Mouse (Mus musculus): ENCODE data around the gene Hmgcs1. TPM values are rescaled to one million over a fixed set of nuclear protein-coding genes. Genes with fewer than 3 reads are reported as not detected.

Hmgcs1 gene
- polyA plus RNA-seq, 1 experiment from 2014 or later, result 523 TPM

- Histone ChIP-seq H3K27me3 (replicated peaks) (no peaks in the 10 kb centered on the region), H3K4me3 (no peak overlapping the region), H3K9me3 (no peaks in the 10 kb centered on the region), H3K27ac (no peak overlapping the region), H3K36me3 (replicated peaks) (no peaks in the 10 kb centered on the region), H3K9ac (no peak overlapping the region), H3K4me2 (no peak overlapping the region), H3K4me1 (no peaks in the 10 kb centered on the region; the same call in 1 of the 2 replicates)
- 93% methylated on average over 7 of the region's 7 CpGs for WGBS
- ATAC-seq (replicated peaks), result no peak
Measured at GRCm38 (mm10) chr13:119729406-119729805, 39.2 kb downstream of the Hmgcs1 start.

GRCm38 (mm10) chr13:119731448-119731847 lies 41.3 kb downstream of the Hmgcs1 start:
- no peaks in the 10 kb centered on the region for H3K27me3 ChIP-seq (replicated peaks)
- H3K4me1 ChIP-seq, result no peaks in the 10 kb centered on the region; the same call in 1 of the 2 replicates
- H3K27ac ChIP-seq, result 0 out of 2 replicates have a peak overlapping the region, but pooled peaks have one; percentile 38
- WGBS, result 29% methylated on average over 6 of the region's 6 CpGs
- no peaks in the 10 kb centered on the region for H3K36me3 ChIP-seq (replicated peaks)
- H3K4me3 ChIP-seq, result no peak overlapping the region
- ATAC-seq (replicated peaks), result peak; percentile 54
- no peaks in the 10 kb centered on the region for H3K9me3 ChIP-seq
- H3K4me2 ChIP-seq, result no peak overlapping the region
- H3K9ac ChIP-seq, result no peak overlapping the region

DNA sequence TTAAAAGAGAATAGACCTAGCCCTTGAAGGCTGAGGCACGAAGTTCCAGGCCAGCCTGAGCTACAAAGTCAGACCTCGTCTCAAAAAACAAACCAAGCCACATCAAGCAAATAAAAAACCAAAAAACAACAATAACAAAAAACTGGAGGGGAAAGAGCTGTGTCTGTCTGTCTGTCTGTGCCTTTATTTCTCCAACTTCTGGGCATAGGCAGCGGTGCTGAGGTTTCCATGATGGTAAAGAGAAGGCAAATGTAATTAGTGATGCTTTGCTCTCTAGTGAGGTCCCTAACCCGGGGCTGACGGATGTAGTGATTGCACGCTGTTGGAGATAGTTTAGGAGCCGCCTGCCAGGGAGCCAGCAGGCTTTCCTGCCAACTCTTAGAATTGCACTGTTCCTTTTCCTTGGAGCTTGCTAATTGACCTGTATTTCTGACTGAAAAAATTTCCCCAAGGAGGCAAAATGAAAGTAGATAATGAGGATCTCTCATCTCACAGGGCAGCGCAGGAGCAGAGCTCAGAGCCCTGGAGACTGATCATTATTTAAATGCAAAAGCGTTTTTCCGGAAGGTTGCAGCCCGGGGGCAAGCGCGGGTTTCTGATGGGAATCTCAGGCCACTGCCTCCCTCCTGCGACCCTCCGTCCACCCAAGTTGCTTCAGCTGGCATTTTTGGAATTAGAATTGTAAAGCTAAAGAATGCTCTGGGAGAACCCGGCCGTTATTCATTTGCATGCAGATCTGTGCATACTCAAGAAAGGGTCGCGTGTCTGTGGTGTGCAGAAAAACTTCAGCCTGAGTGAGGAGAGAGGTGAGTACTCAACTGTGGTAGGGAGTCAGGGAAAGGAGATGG lies 51.4 kb downstream of the Hmgcs1 start:
- peak; percentile 77 for ATAC-seq (replicated peaks)
- H3K4me3 ChIP-seq, result peak overlapping the region; percentile 10

GRCm38 (mm10) chr13:119742711-119743415 lies 52.7 kb downstream of the Hmgcs1 start:
- WGBS, result 91% methylated on average over 6 of the region's 6 CpGs
- Histone ChIP-seq H3K36me3 (replicated peaks) (no peaks in the 10 kb centered on the region), H3K9ac (no peak overlapping the region), H3K4me2 (no peak overlapping the region), H3K4me1 (peaks cover 9% of the 10 kb centered on the region), H3K27ac (no peak overlapping the region), H3K9me3 (no peaks in the 10 kb centered on the region), H3K27me3 (replicated peaks) (no peaks in the 10 kb centered on the region), H3K4me3 (no peak overlapping the region)
- ATAC-seq (replicated peaks), result no peak

More for the DNA sequence above, 51.4 kb downstream of the Hmgcs1 start:
- no peak overlapping the region for H3K9ac ChIP-seq
- H3K9me3 ChIP-seq, result no peaks in the 10 kb centered on the region
- H3K27me3 ChIP-seq (replicated peaks), result no peaks in the 10 kb centered on the region
- peak overlapping the region; percentile 19; the same call in 1 of the 2 replicates for H3K27ac ChIP-seq
- WGBS, result 4% methylated on average over 19 of the region's 19 CpGs
- peak overlapping the region; percentile 45 for H3K4me2 ChIP-seq
- no peaks in the 10 kb centered on the region for H3K36me3 ChIP-seq (replicated peaks)
- H3K4me1 ChIP-seq, result peaks cover 9% of the 10 kb centered on the region

- H3K4me3 ChIP-seq, result no peak overlapping the region
- 74% methylated on average over 3 of the region's 3 CpGs for WGBS
- H3K9ac ChIP-seq, result no peak overlapping the region
- H3K27ac ChIP-seq, result no peak overlapping the region
- no peaks in the 10 kb centered on the region for H3K27me3 ChIP-seq (replicated peaks)
- H3K36me3 ChIP-seq (replicated peaks), result no peaks in the 10 kb centered on the region
- no peaks in the 10 kb centered on the region for H3K9me3 ChIP-seq
- ATAC-seq (replicated peaks), result no peak
- no peak overlapping the region for H3K4me2 ChIP-seq
- H3K4me1 ChIP-seq, result peaks cover 9% of the 10 kb centered on the region
Measured at GRCm38 (mm10) chr13:119743470-119743869, 53.3 kb downstream of the Hmgcs1 start.

DNA sequence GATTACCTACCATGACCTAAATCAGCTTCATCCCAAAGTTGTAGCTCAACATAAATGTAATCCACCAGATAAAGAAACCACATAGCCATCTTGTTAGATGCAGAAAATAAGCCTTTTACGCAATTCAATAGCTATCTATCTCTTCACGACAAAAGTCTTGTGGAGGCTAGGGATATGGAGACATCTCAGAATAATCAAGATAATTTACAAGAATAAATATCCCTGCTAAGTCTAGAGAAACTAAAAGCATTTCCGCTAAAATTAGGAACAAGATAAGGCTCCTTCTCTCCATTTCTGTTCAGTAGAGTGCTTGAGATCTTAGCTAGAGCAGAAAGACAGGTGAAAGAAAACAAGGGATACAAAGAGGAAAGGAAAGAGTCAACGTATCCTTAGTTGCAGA lies 56.8 kb downstream of the Hmgcs1 start:
- no peaks in the 10 kb centered on the region for H3K36me3 ChIP-seq (replicated peaks)
- no peak for ATAC-seq (replicated peaks)
- WGBS, result 88% methylated on average over 4 of the region's 4 CpGs
- H3K4me2 ChIP-seq, result no peak overlapping the region
- H3K27me3 ChIP-seq (replicated peaks), result no peaks in the 10 kb centered on the region
- peaks cover 1% of the 10 kb centered on the region for H3K4me1 ChIP-seq
- H3K9me3 ChIP-seq, result no peaks in the 10 kb centered on the region
- no peak overlapping the region for H3K4me3 ChIP-seq
- no peak overlapping the region for H3K27ac ChIP-seq
- H3K9ac ChIP-seq, result no peak overlapping the region

DNA sequence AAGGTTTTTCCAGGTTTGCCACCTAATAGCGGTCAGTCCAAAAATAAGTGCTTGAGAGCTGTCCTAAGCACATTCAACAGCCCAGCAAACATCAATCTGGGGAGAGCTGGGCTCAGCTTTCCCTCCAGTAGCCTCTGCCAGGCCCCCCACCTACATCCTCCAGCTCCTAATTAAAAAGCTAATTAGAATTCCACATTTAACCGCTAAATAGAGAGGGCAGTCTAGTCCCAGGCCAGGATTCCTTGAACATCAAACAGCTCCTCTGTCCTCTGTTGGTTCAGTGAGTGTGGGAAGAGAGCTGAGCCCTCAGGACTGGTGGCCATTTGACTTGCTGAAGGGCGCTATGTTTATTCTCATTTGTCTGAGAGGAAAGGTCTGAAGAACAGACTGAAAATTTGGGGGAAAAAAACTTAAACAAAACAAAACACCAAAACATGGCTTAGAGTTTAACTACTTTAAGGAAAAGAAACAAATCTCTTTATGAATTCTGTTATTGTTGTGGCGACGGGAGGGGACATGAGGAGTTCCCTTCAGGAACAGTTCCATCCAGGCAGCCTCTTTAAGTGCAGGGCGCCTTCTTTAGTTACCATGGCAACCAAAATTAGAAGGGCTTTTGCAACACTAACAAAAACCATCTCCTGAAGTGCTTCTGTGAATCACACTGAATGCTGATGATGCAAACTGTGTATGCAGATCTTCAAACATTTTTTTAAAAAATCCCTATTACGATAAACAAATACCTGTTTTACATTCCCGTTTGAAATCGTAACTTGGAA lies 63.9 kb downstream of the Hmgcs1 start:
- peaks cover 15% of the 10 kb centered on the region for H3K4me1 ChIP-seq

GRCm38 (mm10) chr13:119754635-119755020 lies 64.4 kb downstream of the Hmgcs1 start:
- 12% methylated on average over 3 of the region's 3 CpGs for WGBS
- H3K9ac ChIP-seq, result 0 out of 2 replicates have a peak overlapping the region, but pooled peaks have one; percentile 60

More for the DNA sequence above, 63.9 kb downstream of the Hmgcs1 start:
- no peaks in the 10 kb centered on the region for H3K27me3 ChIP-seq (replicated peaks)
- H3K27ac ChIP-seq, result 0 out of 2 replicates have a peak overlapping the region, but pooled peaks have one; percentile 85
- 36% methylated on average over 9 of the region's 9 CpGs for WGBS
- 0 out of 2 replicates have a peak overlapping the region, but pooled peaks have one; percentile 5 for H3K4me3 ChIP-seq
- ATAC-seq (replicated peaks), result 0 out of 2 replicates have a peak, but pooled peaks have one; percentile 10
- H3K4me2 ChIP-seq, result 0 out of 2 replicates have a peak overlapping the region, but pooled peaks have one; percentile 83
- H3K9ac ChIP-seq, result no peak overlapping the region
- H3K9me3 ChIP-seq, result no peaks in the 10 kb centered on the region
- no peaks in the 10 kb centered on the region for H3K36me3 ChIP-seq (replicated peaks)

DNA sequence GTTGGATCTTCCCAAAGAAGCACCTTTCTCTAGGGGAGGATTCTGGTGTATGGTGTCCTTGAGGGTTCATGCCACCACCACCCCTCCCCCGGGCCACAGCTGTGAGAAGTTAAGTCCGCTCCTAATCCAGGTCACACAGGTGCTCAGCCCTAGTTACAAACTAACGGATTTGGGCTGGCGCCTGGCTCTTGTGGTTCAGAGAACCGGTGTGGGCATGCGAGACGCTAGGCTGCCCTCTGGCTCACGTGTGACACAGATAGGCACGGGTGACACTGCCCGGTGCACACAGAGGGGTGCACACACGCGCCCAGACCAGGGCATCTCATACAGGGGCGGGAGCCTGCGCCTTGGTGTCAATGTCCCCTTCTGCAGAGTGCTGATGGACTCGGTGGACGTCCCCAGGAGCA lies 65.0 kb downstream of the Hmgcs1 start:
- Histone ChIP-seq H3K36me3 (replicated peaks) (no peaks in the 10 kb centered on the region), H3K4me2 (peak overlapping the region; percentile 83), H3K27me3 (replicated peaks) (no peaks in the 10 kb centered on the region), H3K27ac (peak overlapping the region; percentile 85), H3K4me3 (peak overlapping the region; percentile 58), H3K9ac (peak overlapping the region; percentile 60), H3K4me1 (peaks cover 15% of the 10 kb centered on the region), H3K9me3 (no peaks in the 10 kb centered on the region)
- under 1% methylated on average over 16 of the region's 16 CpGs for WGBS
- peak; percentile 82 for ATAC-seq (replicated peaks)

More at GRCm38 (mm10) chr13:119754635-119755020, 64.4 kb downstream of the Hmgcs1 start:
- Histone ChIP-seq H3K36me3 (replicated peaks) (no peaks in the 10 kb centered on the region), H3K27ac (0 out of 2 replicates have a peak overlapping the region, but pooled peaks have one; percentile 85), H3K4me1 (peaks cover 15% of the 10 kb centered on the region), H3K27me3 (replicated peaks) (no peaks in the 10 kb centered on the region), H3K9me3 (no peaks in the 10 kb centered on the region), H3K4me2 (peak overlapping the region; percentile 83), H3K4me3 (peak overlapping the region; percentile 58)
- ATAC-seq (replicated peaks), result no peak

DNA sequence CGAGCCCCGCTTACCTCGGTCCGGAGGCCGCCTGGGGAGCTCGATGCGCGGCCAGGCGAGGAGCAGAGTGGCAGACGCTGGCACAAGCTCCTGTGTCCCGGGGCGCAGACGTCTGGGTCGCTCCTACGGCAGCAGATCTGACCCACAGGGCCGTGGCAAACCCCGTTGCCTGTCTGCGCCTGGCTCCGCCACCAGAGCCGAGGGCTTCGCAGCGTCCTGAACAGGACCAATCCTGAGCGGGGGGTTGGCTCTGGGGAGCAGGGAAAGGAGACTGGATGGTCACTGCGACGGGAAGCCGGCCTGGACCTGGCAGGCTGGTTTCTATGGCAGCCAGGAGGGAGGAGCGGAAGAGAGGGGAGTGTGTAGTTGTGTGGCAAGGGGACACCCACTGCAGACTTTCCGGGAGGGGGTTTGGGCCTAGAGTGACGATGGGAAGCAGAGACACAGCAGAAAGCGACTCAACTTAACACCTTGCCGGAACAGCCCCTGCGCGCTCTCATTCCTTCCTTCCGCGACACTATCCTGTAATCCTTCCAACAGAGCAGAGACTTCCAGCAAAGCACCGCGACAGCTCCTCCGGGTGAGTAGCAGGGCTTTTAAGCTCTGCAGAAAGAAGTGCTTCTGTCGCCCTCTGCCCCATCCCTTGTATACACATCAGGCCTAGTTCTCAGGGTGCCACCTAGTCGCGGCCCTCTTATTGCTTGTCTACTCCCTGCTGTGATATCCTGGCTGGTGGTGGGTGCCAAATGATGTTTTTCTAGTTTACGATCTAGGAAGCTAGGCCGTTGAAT lies 65.7 kb downstream of the Hmgcs1 start, which contains the start of gene Nim1k:
Gene Nim1k, minus strand, starts transcription at position 202 of the 791 bp plus-strand sequence.
- Histone ChIP-seq H3K4me3 (peak within 1 kb of the TSS; percentile 58), H3K4me2 (peak within 1 kb of the TSS; percentile 83), H3K9me3 (no peaks in the 10 kb centered on the region), H3K4me1 (peaks cover 15% of the 10 kb centered on the region), H3K27me3 (replicated peaks) (no peaks in the 10 kb centered on the region), H3K9ac (peak within 1 kb of the TSS; percentile 60), H3K27ac (peak within 1 kb of the TSS; percentile 85), H3K36me3 (replicated peaks) (no peaks in the 10 kb centered on the region)
- WGBS, result under 1% methylated on average over 43 of the region's 43 CpGs
- ATAC-seq (replicated peaks), result peak; percentile 94

DNA sequence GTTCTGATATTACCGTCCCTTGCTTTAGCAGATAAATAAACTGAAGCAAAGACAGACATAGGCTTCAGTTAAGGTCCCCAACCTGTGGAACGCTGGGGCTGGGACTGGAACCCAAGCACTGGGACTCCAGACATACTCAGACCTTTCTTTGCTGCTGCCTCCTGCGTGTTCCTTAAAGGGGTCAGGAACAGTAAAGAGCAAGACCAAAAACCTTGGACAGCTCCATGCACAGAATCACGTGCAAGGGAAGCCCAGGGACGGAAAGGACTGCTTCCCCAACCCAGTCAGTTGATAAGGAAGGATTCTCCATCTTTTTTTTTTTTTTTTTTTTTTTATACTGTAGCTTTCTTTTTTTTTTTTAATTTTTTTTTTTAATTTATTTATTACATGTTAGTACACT lies 66.7 kb downstream of the Hmgcs1 start:
- H3K9ac ChIP-seq, result no peak overlapping the region; the same call in 1 of the 2 replicates
- peak overlapping the region; percentile 83; the same call in 1 of the 2 replicates for H3K4me2 ChIP-seq
- H3K36me3 ChIP-seq (replicated peaks), result no peaks in the 10 kb centered on the region
- no peaks in the 10 kb centered on the region for H3K9me3 ChIP-seq
- no peaks in the 10 kb centered on the region for H3K27me3 ChIP-seq (replicated peaks)
- no peak overlapping the region for H3K27ac ChIP-seq
- ATAC-seq (replicated peaks), result no peak
- peaks cover 15% of the 10 kb centered on the region for H3K4me1 ChIP-seq
- no peak overlapping the region for H3K4me3 ChIP-seq
- WGBS, result 42% methylated on average over 5 of the region's 5 CpGs

All from midbrain, embryonic 15.5 days (tissue).